Mouse (Mus musculus) heart, postnatal 0 days (tissue): Measurements from ENCODE around the gene Aspg.

Experiments used
- CTCF ChIP-seq: IDR thresholded peaks from 2 replicates; pipeline ENCODE4 v1.5.1; 2016; ENCODE audit warnings: antibody characterized with exemption, control low read depth, low read depth
- EP300 ChIP-seq: IDR thresholded peaks from 2 replicates; pipeline ENCODE4 v1.6.1; 2016; ENCODE audit warnings: antibody characterized with exemption, low read depth

GRCm38 (mm10) chr12:112143116-112143832, 36.8 kb downstream of the Aspg start:
- TF ChIP-seq CTCF, result peak; percentile 28
- TF ChIP-seq EP300, result no peak
